Mouse (Mus musculus) E14TG2a.4 (cell line): ENCODE results near the gene Fbxl5.

Source experiments
- CTCF ChIP-seq: conservative IDR thresholded peaks from 2 replicates; pipeline ENCODE4 v1.5.1; 2014; ENCODE audit warnings: low read length
- POU5F1 ChIP-seq: IDR thresholded peaks from 2 replicates; pipeline ENCODE4 v1.6.1; 2014; ENCODE audit warnings: low read length, borderline replicate concordance

DNA sequence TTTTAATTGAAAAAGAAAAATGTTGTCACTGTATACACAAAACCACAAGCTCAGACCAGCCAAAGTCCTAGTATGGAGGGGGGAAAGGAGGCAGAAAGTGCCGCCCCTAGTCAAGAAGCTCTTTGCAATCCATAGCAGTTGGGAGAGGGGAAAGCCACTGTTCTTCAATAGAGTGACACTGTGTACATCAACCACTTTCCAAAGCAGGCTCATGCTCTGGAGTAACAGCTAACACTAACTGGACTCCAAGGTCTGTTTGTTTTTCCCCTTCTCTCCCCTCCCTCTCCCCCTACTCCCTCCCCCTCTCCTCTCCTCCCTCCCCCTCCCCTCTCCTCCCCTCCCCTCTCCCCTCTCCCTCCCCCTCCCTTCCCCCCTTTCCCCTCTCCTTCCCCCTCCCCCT, 20.7 kb downstream of the Fbxl5 start:
- TF ChIP-seq CTCF (no peak), POU5F1 (no peak)
